Mouse (Mus musculus): ENCODE measurements around the gene Atp1a2.

Atp1a2 gene

DNA sequence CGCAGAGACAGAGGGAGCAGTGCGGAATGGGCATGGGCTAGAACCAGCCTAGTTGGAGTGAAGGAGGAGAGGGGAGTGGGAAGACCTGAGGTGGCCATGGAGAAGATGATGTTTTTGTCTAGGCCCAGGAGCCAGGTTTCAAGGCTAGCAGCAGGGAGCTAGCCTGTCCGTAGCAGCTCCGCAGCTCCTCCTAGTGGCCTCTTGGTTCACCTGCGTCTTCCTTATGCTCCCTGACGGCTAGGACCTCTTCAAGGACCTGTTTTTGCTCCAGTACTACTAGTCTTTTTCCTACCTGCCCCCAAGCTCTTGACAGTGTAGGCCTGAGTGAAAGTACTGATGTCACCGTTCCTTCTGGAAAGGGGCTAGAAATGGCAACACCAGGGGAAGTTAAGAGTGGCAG, 26.9 kb upstream of the Atp1a2 start:
- DNase-seq (ENCODE audit: low spot score): peak; percentile 44

DNA sequence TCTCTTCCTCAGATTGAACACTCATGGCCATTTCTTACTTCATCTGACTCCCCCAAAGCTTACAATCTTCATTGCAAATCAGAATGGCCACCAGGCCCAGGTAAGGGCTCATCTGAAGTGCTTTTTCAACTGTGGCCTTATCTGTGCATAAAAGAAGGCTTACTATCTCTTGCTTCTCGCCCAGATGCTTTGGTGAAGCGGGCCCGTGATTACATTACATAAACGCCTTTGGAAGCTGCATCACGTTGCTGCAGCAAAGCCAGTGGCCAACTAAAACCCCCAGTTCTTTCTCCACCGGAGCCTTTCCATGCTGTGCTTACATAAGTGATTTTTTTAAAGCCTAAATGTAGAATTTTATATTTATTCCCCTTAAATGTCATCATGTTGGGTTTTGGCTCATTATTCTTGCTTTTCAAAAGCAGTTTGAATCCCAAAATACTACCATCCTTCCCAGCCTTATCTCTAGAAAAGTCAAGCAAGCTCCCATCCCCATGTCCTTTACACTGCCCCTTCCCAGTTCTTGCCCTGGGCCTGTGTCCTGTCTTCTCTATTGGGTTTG, 26.0 kb upstream of the Atp1a2 start:
- DNase-seq (ENCODE audit: low spot score): no peak

DNA sequence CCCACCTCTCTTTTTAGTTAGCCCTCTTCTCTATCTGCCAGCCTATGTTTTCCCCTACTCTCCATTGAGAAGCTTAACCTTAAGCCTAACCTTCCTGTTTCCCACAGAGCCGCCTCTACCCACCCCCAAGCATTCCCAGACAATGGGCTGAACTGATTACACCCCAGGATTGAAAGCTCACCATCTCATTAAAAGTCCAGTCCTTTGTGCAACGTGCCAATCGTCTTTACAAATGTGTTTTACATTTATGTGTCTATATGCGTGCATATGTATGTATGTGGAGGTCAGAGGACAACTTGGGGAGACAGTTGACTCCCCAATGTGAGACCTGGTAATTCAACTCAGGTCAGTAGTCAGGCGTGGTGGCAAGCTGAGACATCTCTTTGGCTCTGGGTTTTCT, 25.4 kb upstream of the Atp1a2 start:
- no peak for DNase-seq (ENCODE audit: low spot score)

DNA sequence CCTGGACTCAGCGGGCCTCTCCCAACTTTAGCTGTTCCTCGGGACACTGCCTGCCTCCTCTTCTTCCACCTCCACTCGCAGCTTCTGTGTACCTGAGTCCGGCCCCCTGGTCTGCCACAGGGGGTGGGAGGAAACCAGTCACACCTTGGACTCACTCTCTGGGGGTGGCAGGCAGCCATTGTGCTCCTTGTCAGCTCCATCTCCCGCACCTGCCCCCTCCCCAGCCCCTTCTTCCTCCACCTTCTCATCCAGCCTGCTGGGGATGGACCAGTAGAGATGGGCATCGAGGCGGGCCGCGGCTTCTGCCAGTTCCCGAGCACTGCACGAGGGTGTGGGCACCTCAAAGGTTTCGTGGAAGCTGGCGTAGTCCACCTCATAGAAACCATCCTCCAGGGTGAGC, 24.9 kb upstream of the Atp1a2 start:
- DNase-seq (ENCODE audit: low spot score): no peak

DNA sequence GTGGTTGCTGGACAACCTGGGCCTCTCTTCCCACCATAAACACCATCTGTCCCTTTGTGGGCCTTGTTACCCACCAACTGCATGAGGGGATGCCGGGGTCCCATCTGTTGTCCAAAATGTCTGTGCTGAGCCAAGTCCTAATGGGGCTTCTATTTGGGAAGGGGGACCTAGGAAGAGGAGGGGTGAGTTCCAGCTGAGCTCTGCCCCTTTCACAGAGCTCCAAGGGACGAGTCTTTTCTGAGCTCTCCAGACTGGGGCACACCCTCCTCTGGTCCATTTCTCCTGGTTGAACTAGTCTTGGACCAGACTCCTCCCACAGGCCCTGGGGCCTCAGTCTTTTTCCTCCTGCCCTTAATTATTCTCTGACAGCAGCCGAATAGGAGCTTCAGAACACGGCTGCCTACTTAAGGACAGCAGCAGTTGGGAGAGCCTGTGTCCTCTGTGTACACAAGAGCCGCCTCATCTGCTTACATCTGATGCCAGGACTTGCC, 22.1 kb upstream of the Atp1a2 start:
- no peak for DNase-seq (ENCODE audit: low spot score)

DNA sequence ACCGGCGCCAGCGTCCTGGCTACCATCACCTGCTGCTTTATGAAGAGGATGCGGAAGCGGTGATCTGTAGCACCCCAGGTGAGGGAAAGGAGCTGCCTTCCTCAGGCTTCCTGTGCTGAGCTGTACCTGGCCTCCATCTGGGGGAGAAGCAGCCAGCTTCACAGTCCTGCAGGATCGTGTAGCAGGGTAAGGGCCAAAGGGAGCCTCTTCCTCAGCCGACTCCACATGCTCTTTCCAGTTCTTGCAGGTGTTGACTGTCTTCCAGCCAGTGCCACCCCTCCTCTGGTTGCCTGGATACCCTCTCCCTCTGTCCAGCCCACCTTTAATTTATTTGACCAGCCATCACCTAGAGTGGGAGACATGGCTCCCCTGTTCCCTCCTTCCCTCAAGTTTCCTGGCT, 21.5 kb upstream of the Atp1a2 start:
- no peak for DNase-seq (ENCODE audit: low spot score)

DNA sequence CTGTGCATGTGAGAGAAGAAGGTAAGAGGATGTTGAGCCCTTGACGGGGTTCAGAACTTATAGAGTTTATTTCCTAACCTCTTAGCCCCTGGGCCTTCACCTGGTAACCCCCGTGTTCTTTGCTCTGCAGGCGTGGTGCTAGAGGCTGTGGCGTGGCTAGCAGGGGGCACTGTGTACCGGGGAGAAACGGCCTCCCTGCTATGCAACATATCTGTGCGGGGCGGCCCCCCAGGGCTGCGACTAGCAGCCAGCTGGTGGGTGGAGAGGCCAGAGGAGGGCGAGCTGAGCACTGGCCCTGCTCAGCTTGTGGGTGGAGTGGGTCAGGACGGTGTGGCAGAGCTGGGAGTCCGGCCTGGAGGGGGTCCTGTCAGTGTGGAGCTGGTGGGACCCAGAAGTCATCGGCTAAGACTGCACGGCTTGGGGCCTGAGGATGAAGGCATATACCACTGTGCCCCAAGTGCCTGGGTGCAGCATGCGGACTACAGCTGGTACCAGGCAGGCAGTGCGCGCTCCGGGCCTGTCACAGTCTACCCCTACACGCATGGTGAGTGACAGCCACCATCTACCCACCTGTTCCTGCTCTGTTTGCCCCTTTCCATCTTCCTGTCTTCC, 20.7 kb upstream of the Atp1a2 start:
- DNase-seq (ENCODE audit: low spot score): no peak

DNA sequence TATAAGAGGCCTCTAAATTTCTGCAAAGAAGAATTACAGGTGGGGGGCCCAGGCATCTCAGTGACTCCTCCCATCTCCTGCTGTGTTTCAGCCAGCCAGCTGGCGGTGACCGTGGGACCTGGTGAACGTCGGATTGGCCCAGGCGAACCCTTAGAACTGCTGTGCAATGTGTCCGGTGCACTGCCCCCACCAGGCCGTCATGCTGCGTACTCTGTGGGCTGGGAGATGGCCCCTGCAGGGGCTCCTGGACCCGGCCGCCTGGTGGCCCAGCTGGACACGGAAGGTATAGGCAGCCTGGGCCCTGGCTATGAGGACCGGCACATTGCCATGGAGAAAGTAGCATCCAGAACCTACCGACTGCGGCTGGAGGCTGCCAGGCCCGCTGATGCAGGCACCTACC, 20.1 kb upstream of the Atp1a2 start:
- DNase-seq (ENCODE audit: low spot score): no peak

DNA sequence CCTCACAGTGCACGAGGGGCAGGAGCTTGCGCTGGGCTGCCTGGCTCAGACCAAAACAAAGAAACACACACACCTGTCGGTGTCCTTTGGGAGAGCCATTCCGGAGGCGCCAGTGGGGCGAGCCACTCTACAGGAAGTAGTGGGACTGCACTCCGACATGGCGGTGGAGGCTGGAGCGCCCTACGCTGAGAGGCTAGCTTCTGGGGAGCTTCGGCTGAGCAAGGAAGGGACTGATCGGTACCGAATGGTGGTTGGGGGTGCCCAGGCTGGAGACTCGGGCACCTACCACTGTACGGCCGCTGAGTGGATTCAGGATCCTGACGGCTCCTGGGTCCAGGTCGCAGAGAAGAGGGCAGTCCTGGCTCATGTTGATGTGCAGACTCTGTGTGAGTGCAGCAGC, 19.6 kb upstream of the Atp1a2 start:
- DNase-seq (ENCODE audit: low spot score): no peak

DNA sequence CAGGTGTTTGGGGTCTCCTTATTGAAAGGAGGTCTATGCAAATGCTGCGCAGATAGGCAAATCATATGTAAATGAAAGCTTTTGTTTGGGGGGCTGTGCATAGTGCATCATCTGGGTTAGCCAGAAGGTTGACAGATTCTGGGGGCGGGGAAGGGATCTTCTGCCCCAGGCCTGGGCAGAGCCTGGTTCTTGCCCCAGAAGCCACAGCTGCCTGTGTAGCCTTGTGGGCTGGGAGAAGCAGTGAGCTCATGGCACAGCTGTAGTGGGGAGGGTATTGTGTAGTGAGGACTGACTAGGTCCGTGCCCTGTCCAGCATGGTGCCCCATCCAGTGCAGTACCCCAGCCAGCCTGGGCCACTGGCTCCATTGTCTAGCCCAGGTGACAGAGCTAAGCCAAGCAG, 17.0 kb upstream of the Atp1a2 start:
- no peak for DNase-seq (ENCODE audit: low spot score)

DNA sequence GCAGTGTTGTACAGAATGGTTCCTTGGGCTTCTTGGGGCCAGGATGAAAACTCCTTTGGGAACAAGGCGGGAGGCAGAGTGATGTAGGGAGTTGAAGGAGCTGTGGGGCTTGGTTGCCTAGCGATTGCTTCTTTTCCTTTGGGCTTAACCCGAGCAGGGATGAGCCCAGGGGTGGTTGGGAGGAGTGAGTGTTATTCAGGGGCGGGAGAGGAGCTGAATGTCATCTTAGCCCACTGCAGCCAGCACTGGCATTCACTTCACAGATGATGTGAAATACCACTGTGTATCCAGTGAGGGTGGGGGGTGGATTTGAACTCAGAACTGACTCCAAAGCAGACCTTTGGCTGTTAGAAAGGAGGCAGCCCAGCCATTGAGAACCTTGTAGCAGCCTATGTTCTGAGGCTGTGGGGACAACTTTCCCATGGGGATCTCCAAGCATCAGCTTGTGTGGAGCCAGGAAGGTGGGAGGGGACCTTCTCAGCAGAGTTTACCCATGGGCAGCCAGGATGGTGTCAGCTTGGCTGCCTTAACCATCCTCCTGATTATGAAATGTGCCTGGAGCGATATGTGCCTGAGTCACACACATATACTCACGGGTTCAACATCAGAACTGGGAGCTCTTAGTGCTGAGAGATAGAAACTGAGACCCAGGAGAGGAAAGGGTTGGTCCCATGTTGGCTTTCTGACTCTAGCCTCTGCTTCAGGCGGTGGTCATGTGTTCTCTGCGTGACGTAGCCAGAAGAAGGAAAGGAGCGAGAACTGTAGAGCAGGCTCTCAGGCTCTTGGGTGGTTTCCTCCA, 15.9 kb upstream of the Atp1a2 start:
- DNase-seq (ENCODE audit: low spot score): no peak

DNA sequence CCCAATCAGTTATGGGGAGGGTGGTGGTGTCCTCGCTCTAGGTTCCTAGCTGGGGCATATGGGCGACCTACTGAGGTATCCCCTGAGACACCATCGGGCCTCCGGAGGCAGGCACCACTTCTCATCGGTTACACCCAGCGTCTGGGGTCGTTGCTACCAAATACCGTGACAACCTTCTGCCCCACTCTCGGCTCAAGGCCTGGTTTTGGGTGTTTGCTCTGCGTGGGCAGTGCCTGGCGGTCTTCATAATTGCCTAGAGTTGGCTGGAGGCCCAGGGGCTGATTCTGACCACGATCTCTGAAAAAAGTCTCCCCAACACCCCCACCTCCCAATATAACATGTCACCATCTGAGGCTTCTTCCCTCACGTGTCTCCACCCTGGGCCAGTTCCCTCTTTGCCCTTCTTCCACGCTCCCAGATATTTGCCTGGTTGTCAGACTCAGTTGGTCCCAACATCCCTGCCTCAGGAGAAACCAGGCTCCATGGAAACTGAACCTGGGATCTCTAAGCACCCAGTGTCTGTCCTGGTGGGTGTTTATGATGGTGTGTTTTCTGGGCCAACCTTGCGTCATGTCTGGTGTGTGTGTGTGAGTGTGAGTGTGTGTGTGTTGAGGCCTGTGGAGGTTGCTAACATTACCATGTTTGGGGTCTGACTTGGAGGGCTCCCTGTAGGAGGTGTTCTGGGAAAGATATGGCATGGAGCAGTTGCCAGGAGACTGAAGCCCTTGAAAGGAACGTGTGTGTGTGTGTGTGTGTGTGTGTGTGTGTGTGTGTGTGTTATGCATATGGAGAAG, 15.1 kb upstream of the Atp1a2 start:
- DNase-seq (ENCODE audit: low spot score): no peak

DNA sequence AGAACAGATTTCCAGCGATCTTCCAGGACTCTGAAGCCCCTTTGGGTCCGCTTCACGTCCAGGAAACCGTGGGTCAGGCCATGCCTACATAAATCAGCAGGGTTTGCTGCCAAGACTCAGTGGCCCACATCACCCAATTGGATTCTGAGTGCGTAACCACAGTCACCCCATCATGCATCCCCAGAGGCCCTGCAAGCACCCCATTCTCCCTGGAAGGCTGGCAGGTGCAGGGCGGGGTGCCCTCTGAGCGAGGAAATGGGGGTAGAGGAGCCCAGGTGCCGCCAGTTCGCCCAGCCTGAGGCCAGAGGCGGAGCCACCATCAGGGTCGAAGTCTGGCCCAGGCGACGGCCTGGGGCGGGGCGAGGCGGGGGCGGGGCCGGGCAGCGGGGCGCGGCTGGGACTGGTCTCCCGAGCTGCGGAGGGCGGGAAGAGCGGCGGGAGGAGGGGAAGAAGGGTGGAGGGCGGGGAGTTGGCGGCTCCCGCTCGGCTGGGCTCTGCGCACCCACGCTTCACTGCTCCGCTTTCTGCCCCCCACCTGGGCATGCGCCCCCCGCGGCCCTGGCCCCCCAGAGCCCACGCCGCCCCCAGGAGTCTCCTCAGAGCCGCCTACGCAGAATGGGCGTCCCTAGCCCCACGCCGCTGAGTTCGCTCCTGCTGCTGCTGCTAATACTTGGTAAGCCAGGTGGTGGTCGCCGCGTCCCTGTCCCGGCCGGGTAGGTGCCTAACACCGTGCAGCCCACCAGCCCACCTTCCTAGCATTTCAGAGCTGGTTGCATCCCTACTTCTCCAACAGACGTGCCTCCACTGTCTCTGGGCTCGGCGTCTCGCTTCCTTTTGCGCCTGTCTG, 14.3 kb upstream of the Atp1a2 start:
- peak; percentile 79 for DNase-seq (ENCODE audit: low spot score)

DNA sequence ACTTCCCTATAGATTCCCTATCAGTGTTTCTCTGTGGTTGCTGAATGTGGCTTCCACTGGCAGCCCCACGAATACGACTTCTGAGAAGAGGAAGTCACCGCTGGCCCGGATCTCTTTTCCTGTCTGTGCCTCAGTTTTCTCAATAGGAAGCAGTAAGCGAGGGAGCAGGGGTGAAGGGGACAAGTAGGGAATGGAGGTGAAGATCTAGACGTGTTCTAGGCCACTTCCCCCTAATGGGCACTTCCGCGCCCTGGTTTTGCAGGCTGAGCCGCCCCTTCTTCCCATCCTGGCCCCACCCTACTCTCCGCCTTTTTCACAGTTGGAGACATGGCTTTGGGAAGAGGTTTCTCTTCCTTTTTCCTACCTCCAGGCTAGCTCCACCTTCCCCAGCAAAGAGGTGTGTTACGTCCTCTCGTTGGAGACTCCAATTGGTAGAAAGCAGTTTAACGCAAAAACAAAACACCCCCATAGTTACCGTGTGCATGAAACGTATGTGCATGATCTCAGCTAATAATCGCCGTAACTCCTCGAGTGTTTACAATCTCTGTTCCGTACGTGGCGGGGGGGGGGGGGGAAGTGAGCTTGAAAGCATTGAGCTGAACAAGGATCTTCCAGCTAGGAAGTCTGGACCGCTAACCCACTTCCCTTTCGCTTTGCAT, 13.5 kb upstream of the Atp1a2 start:
- DNase-seq (ENCODE audit: low spot score): peak; percentile 11

DNA sequence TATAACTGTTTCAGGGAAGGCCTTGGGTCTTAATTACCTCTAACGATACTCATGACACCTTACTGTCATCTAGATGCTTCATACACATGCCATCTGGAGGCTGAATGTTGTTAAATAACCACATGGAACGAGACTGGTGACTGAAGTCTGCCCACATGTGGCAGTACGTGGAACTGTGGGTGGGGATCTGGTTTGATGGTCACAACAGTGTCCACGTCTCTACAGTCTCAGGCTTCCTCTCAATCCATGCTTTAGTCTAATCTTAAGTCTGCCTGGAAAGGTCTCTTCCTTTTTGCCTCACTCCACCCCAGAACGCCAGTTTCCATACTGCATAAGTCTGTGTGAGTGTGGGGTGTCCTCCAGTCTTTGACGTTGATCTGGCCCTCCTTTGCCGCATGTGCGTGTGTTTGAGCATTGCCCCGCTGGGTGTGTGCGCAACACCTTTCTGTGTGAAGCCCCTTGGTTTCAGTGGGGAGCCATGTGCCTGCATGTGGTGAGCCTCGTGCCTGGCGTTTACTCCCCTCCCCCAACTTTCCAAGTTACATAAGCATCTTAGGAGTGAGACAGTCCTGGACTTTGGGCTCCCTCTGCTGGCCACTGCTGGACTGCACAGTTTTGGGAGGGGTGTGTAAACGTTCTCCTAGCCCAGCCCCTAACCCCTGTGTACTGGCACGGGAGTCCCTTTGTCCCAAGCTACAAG, 12.0 kb upstream of the Atp1a2 start:
- DNase-seq (ENCODE audit: low spot score): peak; percentile 70

DNA sequence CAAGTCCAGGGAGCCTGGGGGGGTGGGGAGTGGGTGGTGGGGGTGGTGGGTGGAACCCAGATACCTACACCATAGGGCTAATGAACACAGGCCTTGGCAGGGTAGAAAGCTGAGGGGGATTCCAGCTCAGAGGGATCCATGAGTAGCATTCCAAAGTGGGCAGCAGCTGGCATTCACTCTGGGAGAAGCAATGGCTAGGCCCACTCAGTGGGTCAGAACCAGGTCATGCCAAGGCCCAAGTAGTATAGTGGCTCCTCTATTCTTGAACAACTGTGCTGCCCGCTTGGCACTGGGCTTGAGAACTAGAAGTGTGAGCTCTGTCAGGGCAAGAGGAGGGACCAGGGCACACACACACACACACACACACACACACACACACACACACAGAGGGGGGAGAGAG, 10.5 kb upstream of the Atp1a2 start:
- DNase-seq (ENCODE audit: low spot score): no peak

DNA sequence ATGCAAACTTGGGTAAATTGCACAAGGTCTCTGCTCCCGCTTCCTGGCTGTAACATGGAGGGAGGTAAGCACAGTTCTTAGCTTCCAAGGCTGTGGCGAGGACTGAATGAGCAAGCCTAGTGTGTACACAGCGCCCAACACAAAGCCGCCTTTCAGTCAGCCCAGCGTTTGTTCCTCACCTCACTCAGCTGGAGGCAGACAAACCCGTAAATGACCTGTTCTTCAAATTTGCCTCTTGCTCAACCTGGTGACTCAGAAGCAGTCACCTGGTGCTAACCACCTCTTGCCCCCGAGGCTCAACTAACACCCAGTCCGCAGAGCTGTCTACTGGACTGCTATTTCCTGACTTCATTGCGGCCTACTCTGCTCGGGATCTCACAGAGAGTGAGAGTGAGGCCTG, 10.1 kb upstream of the Atp1a2 start:
- no peak for DNase-seq (ENCODE audit: low spot score)

DNA sequence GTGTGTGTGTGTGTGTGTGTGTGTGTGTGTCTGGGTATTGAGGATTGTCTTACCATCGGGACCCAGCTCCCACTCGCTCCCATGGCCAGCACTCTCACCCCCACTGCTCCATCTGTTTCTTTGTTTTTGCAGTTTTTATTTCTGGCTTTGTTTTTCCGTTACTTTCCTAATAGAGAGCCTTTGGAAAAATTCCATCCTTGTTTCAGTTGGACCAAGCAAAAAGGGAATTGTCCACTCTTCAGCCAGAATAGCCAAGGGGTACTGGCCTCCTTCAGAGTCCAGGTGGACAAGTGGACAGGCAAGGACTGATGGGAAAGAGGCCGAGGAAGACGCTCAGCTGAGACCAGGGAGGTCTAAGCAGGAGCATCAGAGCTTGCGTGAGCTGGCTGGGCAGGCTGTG, 9.0 kb upstream of the Atp1a2 start:
- no peak for DNase-seq (ENCODE audit: low spot score)

DNA sequence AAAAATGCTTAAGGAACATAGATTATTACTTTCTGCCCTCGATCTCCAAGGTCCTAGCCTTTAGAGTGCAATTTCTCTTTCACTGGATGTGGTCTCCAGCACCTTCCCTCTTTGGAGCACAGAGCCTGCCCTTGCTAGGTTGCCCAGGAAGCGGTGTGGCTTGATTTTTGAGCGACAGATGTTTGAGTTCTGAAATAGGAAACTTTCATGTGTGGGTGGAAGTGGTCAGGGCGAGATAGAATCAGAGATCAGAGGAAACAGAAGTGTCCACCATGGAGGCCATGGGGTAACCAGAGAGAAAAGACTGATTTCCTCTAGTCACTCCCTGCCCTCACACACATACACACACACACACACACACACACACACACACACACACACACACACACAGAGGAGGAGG, 8.3 kb upstream of the Atp1a2 start:
- DNase-seq (ENCODE audit: low spot score): no peak

DNA sequence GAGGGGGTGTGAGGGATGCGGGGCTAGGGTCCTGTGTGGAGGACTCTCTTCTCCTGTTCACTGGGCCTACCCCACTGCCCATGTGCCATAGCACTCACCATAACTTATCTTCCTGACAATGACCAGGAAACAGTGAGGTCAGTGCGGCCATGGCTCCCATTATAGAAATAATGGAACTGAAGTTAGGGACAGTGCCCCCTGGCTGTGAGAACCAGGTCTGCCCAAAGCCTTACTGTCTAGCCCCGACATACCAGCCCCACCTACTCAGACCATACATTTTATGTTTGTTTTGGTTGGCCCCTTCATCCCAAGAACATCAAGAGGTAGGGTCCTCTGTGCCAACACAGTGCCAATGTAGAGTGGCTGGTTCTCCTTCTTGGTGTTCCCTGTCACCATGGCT, 7.8 kb upstream of the Atp1a2 start:
- DNase-seq (ENCODE audit: low spot score): no peak

DNA sequence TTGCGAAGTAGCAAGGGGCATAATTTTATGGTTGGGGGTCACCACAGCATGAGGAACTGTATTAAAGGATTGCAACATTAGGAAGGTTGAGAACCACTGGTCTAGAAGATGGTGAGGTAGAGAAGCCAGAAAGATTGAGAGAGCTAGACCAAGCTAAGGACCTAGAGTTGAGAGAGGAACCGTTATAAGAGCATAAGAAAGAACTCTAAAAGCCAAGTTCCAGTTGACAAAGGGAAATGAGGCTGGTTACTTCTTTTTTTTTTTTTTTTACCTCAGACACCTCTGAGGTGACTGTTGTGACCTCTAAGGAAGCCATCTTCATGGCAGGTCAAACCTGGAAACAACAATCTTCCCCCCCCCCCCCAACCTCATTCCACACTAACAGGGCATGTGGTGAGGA, 7.3 kb upstream of the Atp1a2 start:
- DNase-seq (ENCODE audit: low spot score): no peak

All from spleen, adult 12 weeks (tissue).